Mouse (Mus musculus) MEL (cell line): ENCODE results near the gene Blm.

ENCODE experiments used
- CHD2 ChIP-seq: IDR thresholded peaks from 2 replicates; pipeline ENCODE4 v1.6.1; 2011; ENCODE audit warnings: low read length, improper control_type of control experiment
- CTCF ChIP-seq, 3 experiments: IDR thresholded peaks in 2 of 3; conservative IDR thresholded peaks in 1 of 3; 2 replicates each; pipeline ENCODE4 v1.5.1; 2011 to 2012; ENCODE audit warnings: low read length in 3 of 3, low read depth in 2 of 3, mild to moderate bottlenecking in 2 of 3, improper control_type of control experiment in 1 of 3, inconsistent platforms in 1 of 3, mixed read lengths in 1 of 3, moderate library complexity in 1 of 3; ENCODE audit not compliant: control insufficient read depth in 1 of 3, insufficient read depth in 1 of 3, poor library complexity in 1 of 3, severe bottlenecking in 1 of 3
- E2F4 ChIP-seq: IDR thresholded peaks from 2 replicates; pipeline ENCODE4 v1.6.1; 2011; ENCODE audit warnings: low read depth, low read length, improper control_type of control experiment, borderline replicate concordance
- EP300 ChIP-seq, 2 experiments: IDR thresholded peaks; 2 replicates each; pipeline ENCODE4 v1.6.1; 2011; ENCODE audit warnings: improper control_type of control experiment in 2 of 2, low read length in 2 of 2, low read depth in 1 of 2, mild to moderate bottlenecking in 1 of 2
- ETS1 ChIP-seq: IDR thresholded peaks from 2 replicates; pipeline ENCODE4 v1.6.1; 2012; ENCODE audit warnings: low read depth, mild to moderate bottlenecking, inconsistent platforms, low read length, improper control_type of control experiment, moderate library complexity
- MAZ ChIP-seq: IDR thresholded peaks from 2 replicates; pipeline ENCODE4 v1.6.1; 2012; ENCODE audit warnings: low read depth, mild to moderate bottlenecking, inconsistent platforms, low read length, improper control_type of control experiment
- POLR2A ChIP-seq, 2 experiments: IDR thresholded peaks; 2 replicates each; pipeline ENCODE4 v1.6.1; 2011 to 2012; ENCODE audit warnings: low read length in 2 of 2, mild to moderate bottlenecking in 2 of 2, control low read depth in 1 of 2, improper control_type of control experiment in 1 of 2, low read depth in 1 of 2, moderate library complexity in 1 of 2; ENCODE audit not compliant: control insufficient read depth in 1 of 2, insufficient read depth in 1 of 2, poor library complexity in 1 of 2
- ZC3H11A ChIP-seq: IDR thresholded peaks from 2 replicates; pipeline ENCODE4 v1.6.1; 2012; ENCODE audit warnings: low read depth, mild to moderate bottlenecking, inconsistent platforms, low read length, improper control_type of control experiment

DNA sequence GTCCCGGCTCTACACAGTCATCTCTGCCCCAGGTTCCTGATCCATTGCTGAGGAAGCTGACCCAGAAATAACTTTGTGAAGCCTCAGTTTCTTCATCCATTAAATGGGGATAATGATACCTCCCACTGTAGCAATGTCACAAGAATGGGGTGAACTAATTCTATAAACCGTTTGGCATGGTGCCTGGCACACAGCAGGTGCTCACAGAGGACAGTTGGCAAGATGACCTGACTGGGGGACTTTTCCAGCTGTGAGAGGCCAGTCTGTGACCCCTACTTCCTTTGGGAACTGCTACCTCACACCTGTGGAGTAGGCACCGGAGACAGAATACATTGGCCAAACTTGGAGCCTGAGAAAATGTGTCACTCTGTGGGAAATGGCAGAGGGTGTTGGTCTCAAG, 116.9 kb downstream of the Blm start:
- TF ChIP-seq ETS1 (no peak), CHD2 (no peak), CTCF (IDR thresholded peaks at IDR 0.05 in 2 of 3, conservative IDR thresholded peaks at IDR 0.05 in 1 of 3; ENCODE audit: control insufficient read depth in 1 of 3, insufficient read depth in 1 of 3, low read depth in 2 of 3, low read length in 3 of 3, poor library complexity in 1 of 3, severe bottlenecking in 1 of 3) (no peak), EP300 (IDR thresholded peaks at IDR 0.05; ENCODE audit: low read depth in 1 of 2, low read length in 2 of 2) (no peak), POLR2A (IDR thresholded peaks at IDR 0.05; ENCODE audit: control insufficient read depth in 1 of 2, insufficient read depth in 1 of 2, low read depth in 1 of 2, low read length in 2 of 2, poor library complexity in 1 of 2) (no peak), E2F4 (no peak), ZC3H11A (no peak), MAZ (no peak)
